Mouse (Mus musculus) ES-E14 (cell line): ENCODE measurements around the gene Pkd2.
A peak's percentile ranks its signal among the peaks of the same experiment; 100 is the strongest.

Experiments used
- MAFK ChIP-seq: IDR thresholded peaks from 2 replicates; pipeline ENCODE4 v1.6.1; 2014; ENCODE audit warnings: mild to moderate bottlenecking, low read depth, low read length, inconsistent platforms; ENCODE audit not compliant: insufficient read depth
- ZNF384 ChIP-seq: IDR thresholded peaks from 2 replicates; pipeline ENCODE4 v1.6.1; 2012; ENCODE audit warnings: low read depth, low read length, inconsistent platforms

DNA sequence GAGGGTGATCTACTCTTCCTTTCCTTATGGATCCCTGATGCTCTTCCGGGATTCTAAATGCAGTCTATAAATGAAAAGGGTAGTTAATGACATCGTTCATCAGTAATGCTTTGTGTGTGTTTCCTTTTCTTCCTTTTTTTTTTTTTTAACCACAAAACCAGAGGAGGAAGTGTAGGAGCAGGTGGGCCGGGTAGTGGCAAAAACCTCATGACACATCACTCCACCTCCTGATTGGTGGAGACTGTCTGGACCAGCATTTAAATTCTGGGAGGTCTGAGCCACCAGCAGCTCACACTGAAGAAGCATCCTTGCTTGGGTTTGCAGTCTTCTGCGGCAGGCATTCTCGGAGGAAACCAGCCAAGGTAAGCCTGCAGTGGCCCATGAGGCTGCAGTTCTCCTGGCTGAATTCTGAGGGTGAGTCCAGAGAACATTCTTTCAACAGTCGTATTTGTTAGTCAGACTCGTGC is 24.4 kb upstream of the Pkd2 start, which contains the start of gene Spp1:
- peak; percentile 93 for TF ChIP-seq ZNF384
- TF ChIP-seq MAFK = no peak
